In genomic region chr2:28643081-28643480, GRCm38 (mm10) we compare ENCODE assay signal across 19 mouse cellular contexts. TPM values are rescaled to one million over a fixed set of nuclear protein-coding genes. Genes with fewer than 3 reads are reported as not detected.
DNase-seq lines count a peak whose midpoint lies in the region; ATAC-seq and TF ChIP-seq lines count a peak whose summit lies in the region.
"Had no signal": no experiment of that assay in that cellular context is flagged by ENCODE, and none has a peak within 500 bp of the region (broad histone marks: within the 10 kb centered on the region; RNA-seq: fewer than 3 reads in every experiment).

No protein-coding gene starts in this region.

- no peak overlapping the region for H3K27ac ChIP-seq in forebrain, embryonic 16.5 days (ENCODE audit: low read length)
- no peak overlapping the region for H3K27ac ChIP-seq in forebrain, embryonic 14.5 days (ENCODE audit: low read depth, low read length)
- no peak overlapping the region for H3K27ac ChIP-seq in left cerebral cortex, adult 2 months
- H3K27ac ChIP-seq in hindbrain, embryonic 15.5 days (replicated peaks): no peak overlapping the region
- H3K27ac ChIP-seq in midbrain, embryonic 15.5 days: no peak overlapping the region

- H3K27me3 ChIP-seq in forebrain, embryonic 16.5 days (replicated peaks; ENCODE audit: control insufficient read depth, insufficient read depth, low read length): no peaks in the 10 kb centered on the region
- no peaks in the 10 kb centered on the region for H3K27me3 ChIP-seq in forebrain, embryonic 14.5 days (replicated peaks; ENCODE audit: control insufficient read depth, insufficient read depth, low read length)
- no peaks in the 10 kb centered on the region for H3K27me3 ChIP-seq in hindbrain, embryonic 15.5 days
- H3K27me3 ChIP-seq in midbrain, embryonic 15.5 days (replicated peaks): no peaks in the 10 kb centered on the region

- DNase-seq in forebrain, embryonic 14.5 days (ENCODE audit: low spot score): no peak
- no peak for DNase-seq in left cerebral cortex, adult 2 months (ENCODE audit: extremely low spot score in 1 of 2, low spot score in 2 of 2)
- DNase-seq in left cerebral cortex, postnatal 10 days (ENCODE audit: extremely low spot score in 1 of 2, low spot score in 2 of 2): no peak
- no peak for DNase-seq in layer of hippocampus, postnatal 25 days (ENCODE audit: extremely low spot score in 1 of 2, low spot score in 1 of 2)
- DNase-seq: adrenal gland, adult 2 months; cerebellum, adult 8-10 months; embryo, embryonic 11 days; heart, adult 18-20 months; heart, postnatal 36 days; right cerebral cortex, postnatal 25 days; thymus, adult 2 months had no signal

- H3K4me1 ChIP-seq in forebrain, embryonic 16.5 days (replicated peaks; ENCODE audit: control insufficient read depth, insufficient read depth, low read length): peaks cover 18% of the 10 kb centered on the region
- peaks cover 12% of the 10 kb centered on the region for H3K4me1 ChIP-seq in forebrain, embryonic 14.5 days (ENCODE audit: control insufficient read depth, insufficient read depth, low read length)
- H3K4me1 ChIP-seq in hindbrain, embryonic 15.5 days (replicated peaks): peaks cover 35% of the 10 kb centered on the region
- peaks cover 33% of the 10 kb centered on the region for H3K4me1 ChIP-seq in midbrain, embryonic 15.5 days

- 89% methylated on average over 3 of the region's 3 CpGs for WGBS in forebrain, embryonic 16.5 days
- 94% methylated on average over 3 of the region's 3 CpGs for WGBS in forebrain, embryonic 14.5 days
- 89% methylated on average over 3 of the region's 3 CpGs for WGBS in hindbrain, embryonic 15.5 days
- 88% methylated on average over 3 of the region's 3 CpGs for whole genome bisulfite sequencing in midbrain, embryonic 15.5 days

- H3K4me3 ChIP-seq in forebrain, embryonic 16.5 days (replicated peaks; ENCODE audit: low read length): no peak overlapping the region
- no peak overlapping the region for H3K4me3 ChIP-seq in forebrain, embryonic 14.5 days (ENCODE audit: low read depth, low read length)
- H3K4me3 ChIP-seq in left cerebral cortex, adult 2 months: peak overlapping the region; percentile 3; the same call in 1 of the 2 replicates
- peak overlapping the region; percentile 92; the same call in 1 of the 2 replicates for H3K4me3 ChIP-seq in hindbrain, embryonic 15.5 days
- peak overlapping the region; percentile 94 for H3K4me3 ChIP-seq in midbrain, embryonic 15.5 days
- H3K4me3 ChIP-seq: erythroblast, embryonic 14.5 days had no signal

- no peak for TF ChIP-seq CTCF in left cerebral cortex, adult 2 months (IDR thresholded peaks at IDR 0.05)

- intact Hi-C loops in left cerebral cortex, adult 2 months (cut with DNase I): no loop called here
- intact Hi-C loops in left cerebral cortex, postnatal 10 days (cut with DNase I): no loop called here

- H3K9me3 ChIP-seq in forebrain, embryonic 16.5 days (ENCODE audit: control insufficient read depth, low read length): no peaks in the 10 kb centered on the region
- no peaks in the 10 kb centered on the region for H3K9me3 ChIP-seq in forebrain, embryonic 14.5 days (replicated peaks; ENCODE audit: control insufficient read depth, low read length)
- no peaks in the 10 kb centered on the region for H3K9me3 ChIP-seq in hindbrain, embryonic 15.5 days
- no peaks in the 10 kb centered on the region for H3K9me3 ChIP-seq in midbrain, embryonic 15.5 days

- H3K36me3 ChIP-seq in forebrain, embryonic 16.5 days (ENCODE audit: control insufficient read depth, insufficient read depth): no peaks in the 10 kb centered on the region
- no peaks in the 10 kb centered on the region for H3K36me3 ChIP-seq in forebrain, embryonic 14.5 days (ENCODE audit: control insufficient read depth, insufficient read depth, low read length)
- H3K36me3 ChIP-seq in hindbrain, embryonic 15.5 days: no peaks in the 10 kb centered on the region
- no peaks in the 10 kb centered on the region for H3K36me3 ChIP-seq in midbrain, embryonic 15.5 days (replicated peaks)

- H3K9ac ChIP-seq in forebrain, embryonic 16.5 days (replicated peaks; ENCODE audit: low read depth, low read length): no peak overlapping the region
- H3K9ac ChIP-seq in forebrain, embryonic 14.5 days (ENCODE audit: low read length): no peak overlapping the region
- no peak overlapping the region; the same call in 1 of the 2 replicates for H3K9ac ChIP-seq in hindbrain, embryonic 15.5 days
- H3K9ac ChIP-seq in midbrain, embryonic 15.5 days: no peak overlapping the region

- no peak for ATAC-seq in forebrain, embryonic 16.5 days
- no peak for ATAC-seq in forebrain, embryonic 14.5 days
- no peak for ATAC-seq in hindbrain, embryonic 15.5 days (ENCODE audit: low FRiP score, low read depth)
- ATAC-seq in midbrain, embryonic 15.5 days (replicated peaks): no peak
- no peak for ATAC-seq in megakaryocyte-erythroid progenitor cell, adult 5-6 weeks (replicated peaks; ENCODE audit: low FRiP score, low TSS enrichment, poor library complexity, severe bottlenecking)

- H3K4me2 ChIP-seq in forebrain, embryonic 16.5 days (ENCODE audit: low read length): peak overlapping the region; percentile 8; the same call in 1 of the 2 replicates
- no peak overlapping the region for H3K4me2 ChIP-seq in forebrain, embryonic 14.5 days (ENCODE audit: low read length)
- H3K4me2 ChIP-seq in hindbrain, embryonic 15.5 days: peak overlapping the region; percentile 83
- peak overlapping the region; percentile 75 for H3K4me2 ChIP-seq in midbrain, embryonic 15.5 days
- H3K4me2 ChIP-seq: liver, embryonic 11.5 days had no signal

RNA-seq across cellular contexts. Expression of gene Tsc1, which starts 2.1 kb away (rescaled TPM):
- 32.7 and 42.7 TPM in 2 replicates for polyA plus RNA-seq in forebrain, embryonic 16.5 days (2015; fragmentation: Nextera tagmentation; extraction: Ambion mirVana)
- 17.7 and 25.5 TPM in 2 replicates for polyA plus RNA-seq in forebrain, embryonic 14.5 days (2014; fragmentation: Nextera tagmentation; extraction: Ambion mirVana)
- total RNA-seq in left cerebral cortex, adult 2 months (2021): 10 to 100 TPM; 53.8 to 57.2 TPM
- 10 to 100 TPM; 42.4 to 43.0 TPM for total RNA-seq in left cerebral cortex, postnatal 10 days (2021)
- polyA plus RNA-seq in hindbrain, embryonic 15.5 days (2015; fragmentation: Nextera tagmentation; extraction: Ambion mirVana): 31.7 and 32.4 TPM in 2 replicates
- 38.6 and 40.3 TPM in 2 replicates for polyA plus RNA-seq in midbrain, embryonic 15.5 days (2015; fragmentation: Nextera tagmentation; extraction: Ambion mirVana)
- total RNA-seq in layer of hippocampus, postnatal 25 days (2021): 10 to 100 TPM; 36.1 to 44.0 TPM
- 20.1 and 32.0 TPM in 2 replicates for total RNA-seq in megakaryocyte-erythroid progenitor cell, adult 5-6 weeks (2014; fragmentation: Nextera tagmentation)
- 10.9 and 24.3 TPM in 2 replicates for total RNA-seq in megakaryocyte-erythroid progenitor cell, adult 5-6 weeks (2017)

RNA-seq across cellular contexts. Expression of gene Gfi1b, which starts 21.3 kb away (rescaled TPM):
- not detected in 2 replicates for polyA plus RNA-seq in forebrain, embryonic 16.5 days (2015; fragmentation: Nextera tagmentation; extraction: Ambion mirVana)
- polyA plus RNA-seq in forebrain, embryonic 14.5 days (2014; fragmentation: Nextera tagmentation; extraction: Ambion mirVana): 0.12 TPM in 1 of 2 replicates, not detected in the other
- total RNA-seq in left cerebral cortex, adult 2 months (2021): not detected
- total RNA-seq in left cerebral cortex, postnatal 10 days (2021): not detected
- polyA plus RNA-seq in hindbrain, embryonic 15.5 days (2015; fragmentation: Nextera tagmentation; extraction: Ambion mirVana): 0.33 and 0.36 TPM in 2 replicates
- polyA plus RNA-seq in midbrain, embryonic 15.5 days (2015; fragmentation: Nextera tagmentation; extraction: Ambion mirVana): not detected in 2 replicates
- total RNA-seq in layer of hippocampus, postnatal 25 days (2021): not detected
- 331 and 332 TPM in 2 replicates for total RNA-seq in megakaryocyte-erythroid progenitor cell, adult 5-6 weeks (2014; fragmentation: Nextera tagmentation)
- total RNA-seq in megakaryocyte-erythroid progenitor cell, adult 5-6 weeks (2017): 91.3 and 113 TPM in 2 replicates
- total RNA-seq: adrenal gland, adult 2 months; gastrocnemius, adult 18-20 months; heart, adult 18-20 months; heart, postnatal 36 days; left cerebral cortex, adult 8-10 months had no signal

RNA-seq across cellular contexts. Expression of gene Spaca9, which starts 56.4 kb away (rescaled TPM):
- polyA plus RNA-seq in forebrain, embryonic 16.5 days (2015; fragmentation: Nextera tagmentation; extraction: Ambion mirVana): 1.4 and 2.1 TPM in 2 replicates
- 1.8 and 2.8 TPM in 2 replicates for polyA plus RNA-seq in forebrain, embryonic 14.5 days (2014; fragmentation: Nextera tagmentation; extraction: Ambion mirVana)
- total RNA-seq in left cerebral cortex, adult 2 months (2021): not detected
- under 1 TPM in 1 of 2 experiments, not detected in 1; 0.60 TPM for total RNA-seq in left cerebral cortex, postnatal 10 days (2021)
- polyA plus RNA-seq in hindbrain, embryonic 15.5 days (2015; fragmentation: Nextera tagmentation; extraction: Ambion mirVana): 2.8 and 3.9 TPM in 2 replicates
- polyA plus RNA-seq in midbrain, embryonic 15.5 days (2015; fragmentation: Nextera tagmentation; extraction: Ambion mirVana): 2.2 and 2.3 TPM in 2 replicates
- under 1 TPM in 1 of 2 experiments, not detected in 1; 0.91 TPM for total RNA-seq in layer of hippocampus, postnatal 25 days (2021)
- total RNA-seq in megakaryocyte-erythroid progenitor cell, adult 5-6 weeks (2014; fragmentation: Nextera tagmentation): 2.7 TPM in 1 of 2 replicates, not detected in the other
- not detected in 2 replicates for total RNA-seq in megakaryocyte-erythroid progenitor cell, adult 5-6 weeks (2017)
- total RNA-seq: gastrocnemius, adult 18-20 months; heart, adult 18-20 months; heart, postnatal 36 days had no signal
- polyA plus RNA-seq: adrenal gland, adult 2 months; erythroblast, embryonic 14.5 days had no signal

RNA-seq across cellular contexts. Expression of gene Ak8, which starts 56.9 kb away (rescaled TPM):
- polyA plus RNA-seq in forebrain, embryonic 16.5 days (2015; fragmentation: Nextera tagmentation; extraction: Ambion mirVana): 1.0 and 1.5 TPM in 2 replicates
- polyA plus RNA-seq in forebrain, embryonic 14.5 days (2014; fragmentation: Nextera tagmentation; extraction: Ambion mirVana): 2.0 and 2.2 TPM in 2 replicates
- total RNA-seq in left cerebral cortex, adult 2 months (2021): 1 to 10 TPM; 1.1 to 1.7 TPM
- total RNA-seq in left cerebral cortex, postnatal 10 days (2021): 1 to 10 TPM; 1.2 to 2.0 TPM
- polyA plus RNA-seq in hindbrain, embryonic 15.5 days (2015; fragmentation: Nextera tagmentation; extraction: Ambion mirVana): 1.9 and 2.1 TPM in 2 replicates
- polyA plus RNA-seq in midbrain, embryonic 15.5 days (2015; fragmentation: Nextera tagmentation; extraction: Ambion mirVana): 4.1 and 4.4 TPM in 2 replicates
- total RNA-seq in layer of hippocampus, postnatal 25 days (2021): 1 to 10 TPM; 1.1 TPM
- total RNA-seq in megakaryocyte-erythroid progenitor cell, adult 5-6 weeks (2014; fragmentation: Nextera tagmentation): 1.2 TPM in 1 of 2 replicates, not detected in the other
- total RNA-seq in megakaryocyte-erythroid progenitor cell, adult 5-6 weeks (2017): not detected in 2 replicates
- total RNA-seq: gastrocnemius, adult 18-20 months; heart, adult 18-20 months; heart, postnatal 36 days had no signal
- polyA plus RNA-seq: erythroblast, embryonic 14.5 days had no signal

RNA-seq across cellular contexts. Expression of gene Gtf3c5, which starts 59.5 kb away (rescaled TPM):
- 40.5 and 43.3 TPM in 2 replicates for polyA plus RNA-seq in forebrain, embryonic 16.5 days (2015; fragmentation: Nextera tagmentation; extraction: Ambion mirVana)
- 20.5 and 28.6 TPM in 2 replicates for polyA plus RNA-seq in forebrain, embryonic 14.5 days (2014; fragmentation: Nextera tagmentation; extraction: Ambion mirVana)
- 10 to 100 TPM; 18.3 TPM for total RNA-seq in left cerebral cortex, adult 2 months (2021)
- total RNA-seq in left cerebral cortex, postnatal 10 days (2021): 10 to 100 TPM; 18.6 to 20.2 TPM
- polyA plus RNA-seq in hindbrain, embryonic 15.5 days (2015; fragmentation: Nextera tagmentation; extraction: Ambion mirVana): 41.6 and 42.8 TPM in 2 replicates
- 48.2 and 49.2 TPM in 2 replicates for polyA plus RNA-seq in midbrain, embryonic 15.5 days (2015; fragmentation: Nextera tagmentation; extraction: Ambion mirVana)
- total RNA-seq in layer of hippocampus, postnatal 25 days (2021): 10 to 100 TPM; 18.9 to 19.5 TPM
- total RNA-seq in megakaryocyte-erythroid progenitor cell, adult 5-6 weeks (2014; fragmentation: Nextera tagmentation): 33.9 and 43.0 TPM in 2 replicates
- 18.8 and 25.7 TPM in 2 replicates for total RNA-seq in megakaryocyte-erythroid progenitor cell, adult 5-6 weeks (2017)

Comparison
In these comparisons a context has a peak if more than half of its experiments do, and no peak if none do; other contexts are left out.
1. H3K4me3 ChIP-seq: peak in left cerebral cortex, adult 2 months (single experiment), hindbrain, embryonic 15.5 days (single experiment) and midbrain, embryonic 15.5 days (single experiment); none in forebrain, embryonic 16.5 days (single experiment) and forebrain, embryonic 14.5 days (single experiment).
2. RNA of gene Gfi1b, which starts 21.3 kb away (total RNA-seq): 91.3 to 332 TPM in megakaryocyte-erythroid progenitor cell, adult 5-6 weeks; not detected in left cerebral cortex, adult 2 months, not detected in left cerebral cortex, postnatal 10 days and not detected in layer of hippocampus, postnatal 25 days; every median in the first group is over 10 times any median in the second.